Comparison of ENCODE assay signal across 18 mouse cellular contexts in genomic region chr4:88956151-88956550, GRCm38 (mm10).
DNase-seq lines count a peak whose midpoint lies in the region; ATAC-seq and TF ChIP-seq lines count a peak whose summit lies in the region.
"Had no signal": no experiment of that assay in that cellular context is flagged by ENCODE, and none has a peak within 500 bp of the region (broad histone marks: within the 10 kb centered on the region; RNA-seq: fewer than 3 reads in every experiment).

No protein-coding gene starts in this region.

- no peak overlapping the region for H3K9ac ChIP-seq in embryonic facial prominence, embryonic 14.5 days (ENCODE audit: low read depth, low read length)
- no peak overlapping the region for H3K9ac ChIP-seq in kidney, postnatal 0 days (ENCODE audit: low read depth, low read length)
- H3K9ac ChIP-seq: forebrain, embryonic 13.5 days; hindbrain, embryonic 12.5 days; liver, embryonic 15.5 days had no signal

- ATAC-seq in embryonic facial prominence, embryonic 14.5 days (ENCODE audit: low read depth), result no peak
- ATAC-seq in kidney, postnatal 0 days (replicated peaks; ENCODE audit: low FRiP score, low read depth), result no peak
- ATAC-seq in hematopoietic stem cell, adult 5-6 weeks (replicated peaks in 1 of 2; ENCODE audit: insufficient read depth in 1 of 2, low FRiP score in 2 of 2, low TSS enrichment in 1 of 2, low read depth in 1 of 2, poor library complexity in 2 of 2, severe bottlenecking in 2 of 2), result peak; percentile 72 to 82; a peak in 3 of 4 replicates
- ATAC-seq in erythroblast, adult 5-6 weeks (replicated peaks; ENCODE audit: low FRiP score, poor library complexity, severe bottlenecking), result no peak
- ATAC-seq: forebrain, embryonic 13.5 days had no signal

- WGBS in embryonic facial prominence, embryonic 14.5 days, result 16% methylated on average over 7 of the region's 7 CpGs
- 31% methylated on average over 7 of the region's 7 CpGs for WGBS in embryonic facial prominence, embryonic 10.5 days
- WGBS in kidney, postnatal 0 days, result 10% methylated on average over 7 of the region's 7 CpGs
- 44% methylated on average over 7 of the region's 7 CpGs for WGBS in hindbrain, embryonic 10.5 days

- no peaks in the 10 kb centered on the region for H3K9me3 ChIP-seq in embryonic facial prominence, embryonic 14.5 days (ENCODE audit: control insufficient read depth, low read length)
- no peaks in the 10 kb centered on the region for H3K9me3 ChIP-seq in embryonic facial prominence, embryonic 10.5 days
- H3K9me3 ChIP-seq in kidney, postnatal 0 days (replicated peaks; ENCODE audit: low read length), result no peaks in the 10 kb centered on the region
- no peaks in the 10 kb centered on the region for H3K9me3 ChIP-seq in hindbrain, embryonic 10.5 days
- H3K9me3 ChIP-seq: forebrain, embryonic 13.5 days; hindbrain, embryonic 12.5 days; liver, embryonic 15.5 days had no signal

- no peak for TF ChIP-seq CTCF in kidney, postnatal 0 days (IDR thresholded peaks at IDR 0.05; ENCODE audit: low read depth)

- no peak overlapping the region for H3K4me2 ChIP-seq in embryonic facial prominence, embryonic 14.5 days (ENCODE audit: low read depth, low read length)
- no peak overlapping the region; the same call in 1 of the 2 replicates for H3K4me2 ChIP-seq in kidney, postnatal 0 days (ENCODE audit: low read length)
- H3K4me2 ChIP-seq: forebrain, embryonic 13.5 days; hindbrain, embryonic 12.5 days; liver, embryonic 15.5 days; midbrain, embryonic 11.5 days had no signal

- no peaks in the 10 kb centered on the region for H3K27me3 ChIP-seq in embryonic facial prominence, embryonic 14.5 days (replicated peaks; ENCODE audit: control insufficient read depth, insufficient read depth, low read length)
- 0 out of 2 replicates have a peak, but pooled peaks cover 3% of the 10 kb centered on the region for H3K27me3 ChIP-seq in embryonic facial prominence, embryonic 10.5 days (replicated peaks; ENCODE audit: low read depth, poor library complexity, severe bottlenecking)
- H3K27me3 ChIP-seq in kidney, postnatal 0 days (ENCODE audit: insufficient read depth, low read length), result no peaks in the 10 kb centered on the region
- H3K27me3 ChIP-seq in hindbrain, embryonic 10.5 days (ENCODE audit: insufficient read depth, poor library complexity, severe bottlenecking), result no peaks in the 10 kb centered on the region
- H3K27me3 ChIP-seq: forebrain, embryonic 13.5 days; hindbrain, embryonic 12.5 days; liver, embryonic 15.5 days had no signal

- peaks cover 3% of the 10 kb centered on the region; the same call in 1 of the 2 replicates for H3K4me1 ChIP-seq in embryonic facial prominence, embryonic 14.5 days (ENCODE audit: control insufficient read depth, insufficient read depth, low read length)
- peaks cover 7% of the 10 kb centered on the region; the same call in 1 of the 2 replicates for H3K4me1 ChIP-seq in embryonic facial prominence, embryonic 10.5 days
- no peaks in the 10 kb centered on the region for H3K4me1 ChIP-seq in kidney, postnatal 0 days (replicated peaks; ENCODE audit: insufficient read depth, low read length)
- no peaks in the 10 kb centered on the region for H3K4me1 ChIP-seq in hindbrain, embryonic 10.5 days (replicated peaks)
- H3K4me1 ChIP-seq: forebrain, embryonic 13.5 days; hindbrain, embryonic 12.5 days; liver, embryonic 15.5 days had no signal

- no peaks in the 10 kb centered on the region for H3K36me3 ChIP-seq in embryonic facial prominence, embryonic 14.5 days (ENCODE audit: control insufficient read depth, insufficient read depth, low read length)
- H3K36me3 ChIP-seq in embryonic facial prominence, embryonic 10.5 days (replicated peaks), result no peaks in the 10 kb centered on the region
- H3K36me3 ChIP-seq in kidney, postnatal 0 days (ENCODE audit: insufficient read depth, low read length), result no peaks in the 10 kb centered on the region
- no peaks in the 10 kb centered on the region for H3K36me3 ChIP-seq in hindbrain, embryonic 10.5 days
- H3K36me3 ChIP-seq: hindbrain, embryonic 12.5 days; liver, embryonic 15.5 days had no signal

- H3K4me3 ChIP-seq in embryonic facial prominence, embryonic 14.5 days (ENCODE audit: low read depth, low read length), result no peak overlapping the region
- H3K4me3 ChIP-seq in embryonic facial prominence, embryonic 10.5 days, result no peak overlapping the region
- no peak overlapping the region for H3K4me3 ChIP-seq in kidney, postnatal 0 days (replicated peaks; ENCODE audit: low read depth, low read length)
- H3K4me3 ChIP-seq in hindbrain, embryonic 10.5 days, result no peak overlapping the region
- H3K4me3 ChIP-seq: forebrain, embryonic 13.5 days; hindbrain, embryonic 12.5 days; liver, embryonic 15.5 days had no signal

- DNase-seq in embryonic facial prominence, embryonic 14.5 days (ENCODE audit: low spot score), result peak; percentile 31
- DNase-seq in embryonic facial prominence, embryonic 10.5 days (ENCODE audit: low spot score), result no peak
- DNase-seq in kidney, postnatal 0 days (ENCODE audit: low spot score), result peak; percentile 25
- DNase-seq in kidney, postnatal 4 days, result no peak
- peak; percentile 75 for DNase-seq in 416B (ENCODE audit: low read depth)
- no peak for DNase-seq in hindbrain, embryonic 10.5 days (ENCODE audit: low spot score)
- DNase-seq: adrenal gland, postnatal 36 days; cerebellum, adult 9-10 months; gastrocnemius, postnatal 25 days; kidney, adult 9 months; retina, postnatal 1 day; thymus, adult 2 months had no signal

- no peak overlapping the region for H3K27ac ChIP-seq in embryonic facial prominence, embryonic 14.5 days (replicated peaks; ENCODE audit: low read depth, low read length)
- H3K27ac ChIP-seq in embryonic facial prominence, embryonic 10.5 days (replicated peaks), result no peak overlapping the region
- H3K27ac ChIP-seq in kidney, postnatal 0 days, result no peak overlapping the region
- no peak overlapping the region for H3K27ac ChIP-seq in hindbrain, embryonic 10.5 days
- H3K27ac ChIP-seq: forebrain, embryonic 13.5 days; hindbrain, embryonic 12.5 days; liver, embryonic 15.5 days had no signal

Comparison
In these comparisons a context has a peak if more than half of its experiments do, and no peak if none do; other contexts are left out.
1. DNase-seq: peak in embryonic facial prominence, embryonic 14.5 days (single experiment), kidney, postnatal 0 days (single experiment) and 416B (single experiment); none in embryonic facial prominence, embryonic 10.5 days (single experiment), kidney, postnatal 4 days (0 of 2) and hindbrain, embryonic 10.5 days (single experiment).
2. ATAC-seq: peak in hematopoietic stem cell, adult 5-6 weeks (2 of 2); none in embryonic facial prominence, embryonic 14.5 days (single experiment), kidney, postnatal 0 days (single experiment) and erythroblast, adult 5-6 weeks (single experiment).